Mouse (Mus musculus) heart, adult 9 months (tissue): ENCODE measurements at regions not wholly inside any gene's neighbourhood (a gene's known extent, or its start where the extent isn't known, plus 50 kb on each side); places are given as distances from the start of the nearest gene placed in this dataset.

Source experiments
- DNase-seq, 2 experiments: peaks; one replicate each; pipeline ENCODE4 v3.0.0; 2022; ENCODE audit warnings: low spot score in 2 of 2

DNA sequence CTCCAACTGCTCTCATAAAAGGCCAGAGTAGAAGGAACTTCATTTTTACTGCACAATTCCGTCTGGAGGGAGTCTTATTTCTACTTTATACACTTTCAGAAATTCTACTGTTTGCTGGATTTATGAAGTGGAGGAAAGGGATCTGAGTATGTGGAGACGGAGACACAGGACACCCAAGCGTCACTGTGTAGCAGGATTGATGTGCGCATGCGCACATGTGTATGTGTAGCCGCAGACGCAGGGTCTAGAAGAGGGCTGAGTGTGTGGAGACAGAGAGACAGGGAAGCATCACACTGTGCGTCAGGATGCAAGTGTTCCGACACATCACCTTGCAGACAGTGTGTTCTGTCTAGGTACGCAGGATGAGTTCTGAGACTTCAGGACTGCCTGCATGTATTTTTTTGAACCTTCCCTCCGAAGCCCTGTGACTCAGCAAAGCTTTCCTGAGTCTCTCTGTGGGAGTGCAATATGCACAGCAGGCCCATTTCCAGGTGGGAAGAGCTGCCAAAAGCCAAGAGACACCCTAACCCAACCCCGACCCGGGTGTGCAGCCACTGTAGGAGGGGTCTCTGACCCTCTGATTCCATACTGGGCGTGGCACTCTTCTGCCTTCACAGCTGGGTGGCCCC, 67.1 kb upstream of the Fam19a5 start:
- DNase-seq = no peak

DNA sequence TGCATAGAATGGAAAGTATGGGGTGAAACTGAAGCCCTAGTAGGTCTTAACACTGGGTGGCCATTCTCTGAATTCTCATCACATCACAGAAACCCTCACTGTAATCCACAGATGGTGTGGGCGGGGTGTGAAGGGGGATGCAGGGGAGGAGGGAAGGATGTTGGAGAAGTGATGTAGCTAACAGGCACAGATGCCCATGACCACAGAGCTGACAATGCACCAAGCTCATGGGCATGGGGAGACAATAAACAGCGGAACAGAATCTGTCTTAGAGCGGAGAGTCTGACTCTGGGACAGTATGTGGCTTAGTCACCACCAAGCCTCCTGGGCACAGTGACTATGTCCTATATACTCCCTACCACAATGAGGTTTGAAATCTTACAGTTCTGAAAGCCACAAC, 63.3 kb upstream of the Fam19a5 start:
- no peak for DNase-seq
